Mouse (Mus musculus): Measurements from ENCODE around the gene Itprip. TPM values are rescaled to one million over a fixed set of nuclear protein-coding genes. Genes with fewer than 3 reads are reported as not detected.

Itprip gene
- polyA plus RNA-seq, 1 experiment, result 43.0 TPM

- Histone ChIP-seq H3K4me3 (ENCODE audit: control insufficient read depth, low read depth, low read length) (no peak overlapping the region), H3K27me3 (ENCODE audit: control insufficient read depth, insufficient read depth, low read length) (no peaks in the 10 kb centered on the region; the same call in 1 of the 2 replicates), H3K27ac (ENCODE audit: control insufficient read depth, insufficient read depth, low read depth, low read length) (no peak overlapping the region), H3K36me3 (ENCODE audit: control insufficient read depth, insufficient read depth, low read length) (no peaks in the 10 kb centered on the region), H3K4me1 (ENCODE audit: control insufficient read depth, insufficient read depth, low read length) (peaks cover 6% of the 10 kb centered on the region)
- TF ChIP-seq POLR2A (IDR thresholded peaks at IDR 0.05; ENCODE audit: control insufficient read depth, low read depth, low read length) (no peak), CTCF (IDR thresholded peaks at IDR 0.05; ENCODE audit: control insufficient read depth, insufficient read depth, insufficient replicate concordance, low read depth, low read length) (no peak)
Measured at GRCm38 (mm10) chr19:47915251-47915650, 3.8 kb downstream of the Itprip start.

GRCm38 (mm10) chr19:47914191-47914590, 4.9 kb downstream of the Itprip start:
- H3K4me3 ChIP-seq (ENCODE audit: control insufficient read depth, low read depth, low read length), result peak overlapping the region; percentile 82
- peaks cover 12% of the 10 kb centered on the region for H3K4me1 ChIP-seq (ENCODE audit: control insufficient read depth, insufficient read depth, low read length)
- no peaks in the 10 kb centered on the region for H3K36me3 ChIP-seq (ENCODE audit: control insufficient read depth, insufficient read depth, low read length)
- H3K27me3 ChIP-seq (ENCODE audit: control insufficient read depth, insufficient read depth, low read length), result no peaks in the 10 kb centered on the region; the same call in 1 of the 2 replicates
- no peak overlapping the region for H3K27ac ChIP-seq (ENCODE audit: control insufficient read depth, insufficient read depth, low read depth, low read length)
- TF ChIP-seq CTCF (IDR thresholded peaks at IDR 0.05; ENCODE audit: control insufficient read depth, insufficient read depth, insufficient replicate concordance, low read depth, low read length) (no peak), POLR2A (IDR thresholded peaks at IDR 0.05; ENCODE audit: control insufficient read depth, low read depth, low read length) (no peak)

DNA sequence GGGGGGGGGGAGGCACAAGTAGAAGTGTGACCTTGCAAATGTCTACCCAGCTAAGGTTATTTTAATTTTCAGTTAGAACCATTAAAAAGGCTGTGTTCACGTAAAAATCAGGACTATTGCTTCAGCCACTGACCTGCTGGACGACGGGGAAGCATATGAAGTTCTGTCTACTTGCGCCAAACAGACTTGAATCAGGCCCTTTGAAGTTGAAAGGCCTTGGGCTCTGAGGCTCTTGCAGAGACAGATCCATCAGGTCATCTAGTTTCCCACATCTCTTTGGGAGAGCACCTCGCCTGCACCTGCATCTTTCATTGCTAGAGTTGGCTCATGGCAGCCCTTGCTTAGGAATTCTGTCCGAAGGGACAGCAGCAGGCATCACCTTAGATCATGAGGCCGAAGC, 5.8 kb downstream of the Itprip start:
- no peaks in the 10 kb centered on the region for H3K27me3 ChIP-seq (ENCODE audit: control insufficient read depth, insufficient read depth, low read length)
- no peak for TF ChIP-seq CTCF (IDR thresholded peaks at IDR 0.05; ENCODE audit: control insufficient read depth, insufficient read depth, insufficient replicate concordance, low read depth, low read length)
- TF ChIP-seq POLR2A (IDR thresholded peaks at IDR 0.05; ENCODE audit: control insufficient read depth, low read depth, low read length), result no peak
- H3K27ac ChIP-seq (ENCODE audit: control insufficient read depth, insufficient read depth, low read depth, low read length), result no peak overlapping the region
- no peaks in the 10 kb centered on the region for H3K36me3 ChIP-seq (ENCODE audit: control insufficient read depth, insufficient read depth, low read length)
- H3K4me3 ChIP-seq (ENCODE audit: control insufficient read depth, low read depth, low read length), result peak overlapping the region; percentile 38
- peaks cover 9% of the 10 kb centered on the region for H3K4me1 ChIP-seq (ENCODE audit: control insufficient read depth, insufficient read depth, low read length)

DNA sequence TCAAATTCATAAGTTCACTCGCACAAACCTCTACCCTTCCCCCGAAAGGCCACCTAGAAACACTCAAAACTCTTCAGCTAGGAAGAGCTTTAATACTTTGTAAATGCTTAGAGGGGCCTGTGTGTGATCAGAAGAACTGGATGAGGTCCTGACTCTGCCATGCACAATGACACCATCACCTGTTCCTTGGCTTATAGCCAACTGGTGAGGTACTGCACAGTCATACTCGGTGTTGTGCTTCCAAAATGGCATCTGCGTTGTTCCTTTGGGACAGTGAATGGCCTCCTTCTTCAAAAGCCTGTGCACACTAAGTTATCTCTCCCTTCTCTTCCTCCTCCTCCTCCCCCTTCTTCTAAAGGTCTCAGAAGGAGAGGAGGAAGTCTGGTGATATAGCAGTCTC, 8.3 kb downstream of the Itprip start:
- H3K4me3 ChIP-seq (ENCODE audit: control insufficient read depth, low read depth, low read length), result no peak overlapping the region
- TF ChIP-seq CTCF (IDR thresholded peaks at IDR 0.05; ENCODE audit: control insufficient read depth, insufficient read depth, insufficient replicate concordance, low read depth, low read length), result no peak
- TF ChIP-seq POLR2A (IDR thresholded peaks at IDR 0.05; ENCODE audit: control insufficient read depth, low read depth, low read length), result no peak
- no peaks in the 10 kb centered on the region for H3K36me3 ChIP-seq (ENCODE audit: control insufficient read depth, insufficient read depth, low read length)
- H3K4me1 ChIP-seq (ENCODE audit: control insufficient read depth, insufficient read depth, low read length), result peaks cover 9% of the 10 kb centered on the region
- no peak overlapping the region for H3K27ac ChIP-seq (ENCODE audit: control insufficient read depth, insufficient read depth, low read depth, low read length)
- H3K27me3 ChIP-seq (ENCODE audit: control insufficient read depth, insufficient read depth, low read length), result no peaks in the 10 kb centered on the region

DNA sequence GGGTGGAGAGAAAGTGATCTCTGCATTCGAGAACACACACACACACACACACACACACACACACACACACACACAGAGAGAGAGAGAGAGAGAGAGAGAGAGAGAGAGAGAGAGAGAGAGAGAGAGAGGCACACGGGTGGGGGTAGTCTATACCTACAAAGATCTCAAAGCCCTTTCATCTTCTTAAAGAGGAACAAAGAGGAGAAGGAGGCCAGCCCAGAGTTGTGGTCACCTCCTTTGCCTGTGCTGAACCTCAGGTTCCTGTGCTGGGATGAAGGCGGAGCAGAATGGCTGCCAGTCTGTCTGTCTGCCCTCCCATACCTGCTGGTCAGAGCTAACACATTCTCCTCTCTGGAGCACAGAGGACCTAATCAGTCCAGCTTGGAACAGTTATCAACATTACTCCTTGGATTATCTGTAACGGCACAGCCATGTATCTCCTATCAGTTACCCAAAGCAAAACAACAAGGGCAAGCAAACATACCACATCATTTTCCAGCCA, 8.9 kb downstream of the Itprip start:
- Histone ChIP-seq H3K27ac (ENCODE audit: control insufficient read depth, insufficient read depth, low read depth, low read length) (no peak overlapping the region), H3K27me3 (ENCODE audit: control insufficient read depth, insufficient read depth, low read length) (no peaks in the 10 kb centered on the region), H3K4me1 (ENCODE audit: control insufficient read depth, insufficient read depth, low read length) (peaks cover 9% of the 10 kb centered on the region), H3K4me3 (ENCODE audit: control insufficient read depth, low read depth, low read length) (no peak overlapping the region), H3K36me3 (ENCODE audit: control insufficient read depth, insufficient read depth, low read length) (no peaks in the 10 kb centered on the region)
- no peak for TF ChIP-seq POLR2A (IDR thresholded peaks at IDR 0.05; ENCODE audit: control insufficient read depth, low read depth, low read length)
- no peak for TF ChIP-seq CTCF (IDR thresholded peaks at IDR 0.05; ENCODE audit: control insufficient read depth, insufficient read depth, insufficient replicate concordance, low read depth, low read length)

- Histone ChIP-seq H3K36me3 (ENCODE audit: control insufficient read depth, insufficient read depth, low read length) (no peaks in the 10 kb centered on the region), H3K4me1 (ENCODE audit: control insufficient read depth, insufficient read depth, low read length) (peaks cover 9% of the 10 kb centered on the region), H3K27me3 (ENCODE audit: control insufficient read depth, insufficient read depth, low read length) (no peaks in the 10 kb centered on the region), H3K27ac (ENCODE audit: control insufficient read depth, insufficient read depth, low read depth, low read length) (no peak overlapping the region), H3K4me3 (ENCODE audit: control insufficient read depth, low read depth, low read length) (no peak overlapping the region)
- TF ChIP-seq CTCF (IDR thresholded peaks at IDR 0.05; ENCODE audit: control insufficient read depth, insufficient read depth, insufficient replicate concordance, low read depth, low read length) (no peak), POLR2A (IDR thresholded peaks at IDR 0.05; ENCODE audit: control insufficient read depth, low read depth, low read length) (no peak)
Measured at GRCm38 (mm10) chr19:47909387-47910116, 9.5 kb downstream of the Itprip start.

DNA sequence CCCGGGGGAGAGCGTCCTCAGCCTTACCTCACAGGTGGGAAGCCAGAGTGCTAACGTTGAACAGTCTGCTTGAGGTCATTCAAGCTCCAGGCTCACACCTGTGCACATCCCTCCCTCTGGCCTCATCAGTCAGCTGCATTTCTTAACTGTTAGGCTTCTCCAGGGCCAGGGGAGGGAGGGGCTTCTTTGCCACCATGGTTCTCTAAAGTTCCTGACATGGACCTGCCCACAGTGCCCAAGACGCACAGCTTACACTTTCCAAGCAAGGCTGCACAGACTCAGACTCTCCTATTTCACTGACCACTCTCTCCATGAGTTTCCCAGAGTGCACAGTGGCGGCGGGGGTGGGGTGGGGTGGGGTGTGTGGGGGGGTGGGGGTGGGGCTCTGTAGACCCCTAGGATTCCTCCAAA, 10.1 kb downstream of the Itprip start:
- peaks cover 6% of the 10 kb centered on the region for H3K4me1 ChIP-seq (ENCODE audit: control insufficient read depth, insufficient read depth, low read length)
- no peak overlapping the region for H3K4me3 ChIP-seq (ENCODE audit: control insufficient read depth, low read depth, low read length)
- H3K27ac ChIP-seq (ENCODE audit: control insufficient read depth, insufficient read depth, low read depth, low read length), result no peak overlapping the region
- H3K27me3 ChIP-seq (ENCODE audit: control insufficient read depth, insufficient read depth, low read length), result no peaks in the 10 kb centered on the region
- H3K36me3 ChIP-seq (ENCODE audit: control insufficient read depth, insufficient read depth, low read length), result no peaks in the 10 kb centered on the region
- TF ChIP-seq CTCF (IDR thresholded peaks at IDR 0.05; ENCODE audit: control insufficient read depth, insufficient read depth, insufficient replicate concordance, low read depth, low read length) (no peak), POLR2A (IDR thresholded peaks at IDR 0.05; ENCODE audit: control insufficient read depth, low read depth, low read length) (no peak)
